Mouse (Mus musculus): ENCODE data around the gene Sult2b1. TPM values are rescaled to one million over a fixed set of nuclear protein-coding genes. Genes with fewer than 3 reads are reported as not detected.
A peak's percentile ranks its signal among the peaks of the same experiment; 100 is the strongest.

The Sult2b1 gene
- polyA plus RNA-seq, 2 experiments: 0.35 to 0.43 TPM

- Histone ChIP-seq H3K4me3 (ENCODE audit: insufficient read depth in 1 of 2, low read depth in 2 of 2, low read length in 2 of 2) (no peak overlapping the region), H3K27ac (no peak overlapping the region), H3K9me3 (ENCODE audit: control insufficient read depth, low read length) (no peaks in the 10 kb centered on the region), H3K4me1 (replicated peaks; ENCODE audit: control insufficient read depth in 2 of 2, insufficient read depth in 2 of 2, low read length in 1 of 2) (peaks cover 0 to 4% of the 10 kb centered on the region in 2 experiments; a peak in 2 of 4 replicates), H3K9ac (replicated peaks) (no peak overlapping the region), H3K4me2 (ENCODE audit: low read depth) (no peak overlapping the region), H3K27me3 (ENCODE audit: control insufficient read depth, insufficient read depth, low read length) (no peaks in the 10 kb centered on the region), H3K36me3 (replicated peaks; ENCODE audit: control insufficient read depth, insufficient read depth, low read depth) (no peaks in the 10 kb centered on the region)
- no peak for DNase-seq (ENCODE audit: low read depth in 3 of 3, low spot score in 3 of 3)
- TF ChIP-seq CTCF (IDR thresholded peaks at IDR 0.05; ENCODE audit: low read depth) (no peak), EP300 (IDR thresholded peaks at IDR 0.05; ENCODE audit: low read depth) (no peak)
- no peak for ATAC-seq (ENCODE audit: insufficient read depth)
- WGBS (ENCODE audit: insufficient replicate concordance): 65% methylated on average over 10 of the region's 10 CpGs
Measured at GRCm38 (mm10) chr7:45739820-45740219, 44.6 kb downstream of the Sult2b1 start.

- Histone ChIP-seq H3K4me2 (ENCODE audit: low read depth) (no peak overlapping the region), H3K27ac (no peak overlapping the region), H3K9me3 (ENCODE audit: control insufficient read depth, low read length) (no peaks in the 10 kb centered on the region), H3K4me1 (replicated peaks; ENCODE audit: control insufficient read depth in 2 of 2, insufficient read depth in 2 of 2, low read length in 1 of 2) (peaks cover 0 to 4% of the 10 kb centered on the region in 2 experiments; a peak in 2 of 4 replicates), H3K4me3 (ENCODE audit: insufficient read depth in 1 of 2, low read depth in 2 of 2, low read length in 2 of 2) (no peak overlapping the region), H3K36me3 (replicated peaks; ENCODE audit: control insufficient read depth, insufficient read depth, low read depth) (no peaks in the 10 kb centered on the region), H3K27me3 (ENCODE audit: control insufficient read depth, insufficient read depth, low read length) (no peaks in the 10 kb centered on the region), H3K9ac (replicated peaks) (no peak overlapping the region)
- DNase-seq (ENCODE audit: low read depth in 3 of 3, low spot score in 3 of 3) (peak in 1 of 3 experiments; percentile 75), ATAC-seq (ENCODE audit: insufficient read depth) (peak; percentile 58; the same call in 1 of the 2 replicates)
- 6% methylated on average over 9 of the region's 9 CpGs for WGBS (ENCODE audit: insufficient replicate concordance)
- TF ChIP-seq CTCF (IDR thresholded peaks at IDR 0.05; ENCODE audit: low read depth): peak; percentile 87
- no peak for TF ChIP-seq EP300 (IDR thresholded peaks at IDR 0.05; ENCODE audit: low read depth)
Measured at GRCm38 (mm10) chr7:45739162-45739763, 45.2 kb downstream of the Sult2b1 start.

GRCm38 (mm10) chr7:45733477-45733876, 51.0 kb downstream of the Sult2b1 start:
- Histone ChIP-seq H3K4me1 (replicated peaks; ENCODE audit: control insufficient read depth in 2 of 2, insufficient read depth in 2 of 2, low read length in 1 of 2) (no peaks in the 10 kb centered on the region), H3K4me3 (ENCODE audit: insufficient read depth in 1 of 2, low read depth in 2 of 2, low read length in 2 of 2) (no peak overlapping the region), H3K4me2 (ENCODE audit: low read depth) (no peak overlapping the region), H3K36me3 (replicated peaks; ENCODE audit: control insufficient read depth, insufficient read depth, low read depth) (no peaks in the 10 kb centered on the region), H3K9ac (replicated peaks) (no peak overlapping the region), H3K27me3 (ENCODE audit: control insufficient read depth, insufficient read depth, low read length) (no peaks in the 10 kb centered on the region), H3K27ac (no peak overlapping the region), H3K9me3 (ENCODE audit: control insufficient read depth, low read length) (no peaks in the 10 kb centered on the region)
- TF ChIP-seq CTCF (IDR thresholded peaks at IDR 0.05; ENCODE audit: low read depth) (no peak), EP300 (IDR thresholded peaks at IDR 0.05; ENCODE audit: low read depth) (no peak)
- no peak for DNase-seq (ENCODE audit: low read depth in 3 of 3, low spot score in 3 of 3)
- no peak for ATAC-seq (ENCODE audit: insufficient read depth)
- 59% methylated on average over 5 of the region's 5 CpGs for WGBS (ENCODE audit: insufficient replicate concordance)

- no peaks in the 10 kb centered on the region; the same call in 1 of the 2 replicates for H3K36me3 ChIP-seq (replicated peaks; ENCODE audit: control insufficient read depth, insufficient read depth, low read depth)
- DNase-seq (ENCODE audit: low read depth in 3 of 3, low spot score in 3 of 3): no peak
- no peak overlapping the region for H3K4me2 ChIP-seq (ENCODE audit: low read depth)
- WGBS (ENCODE audit: insufficient replicate concordance): 24% methylated on average over 16 of the region's 16 CpGs
- H3K9ac ChIP-seq (replicated peaks): no peak overlapping the region
- no peak overlapping the region for H3K27ac ChIP-seq
- H3K4me3 ChIP-seq (ENCODE audit: insufficient read depth in 1 of 2, low read depth in 2 of 2, low read length in 2 of 2): no peak overlapping the region
- peak; percentile 45; the same call in 1 of the 2 replicates for ATAC-seq (ENCODE audit: insufficient read depth)
- no peaks in the 10 kb centered on the region for H3K4me1 ChIP-seq (replicated peaks; ENCODE audit: control insufficient read depth in 2 of 2, insufficient read depth in 2 of 2, low read length in 1 of 2)
- H3K9me3 ChIP-seq (ENCODE audit: control insufficient read depth, low read length): no peaks in the 10 kb centered on the region
- no peaks in the 10 kb centered on the region for H3K27me3 ChIP-seq (ENCODE audit: control insufficient read depth, insufficient read depth, low read length)
- TF ChIP-seq EP300 (IDR thresholded peaks at IDR 0.05; ENCODE audit: low read depth) (no peak), CTCF (IDR thresholded peaks at IDR 0.05; ENCODE audit: low read depth) (peak; percentile 87)
Measured at GRCm38 (mm10) chr7:45730727-45731431, 53.6 kb downstream of the Sult2b1 start.

- Histone ChIP-seq H3K4me1 (replicated peaks; ENCODE audit: control insufficient read depth in 2 of 2, insufficient read depth in 2 of 2, low read length in 1 of 2) (no peaks in the 10 kb centered on the region), H3K36me3 (replicated peaks; ENCODE audit: control insufficient read depth, insufficient read depth, low read depth) (peaks cover 12% of the 10 kb centered on the region), H3K4me2 (ENCODE audit: low read depth) (no peak overlapping the region), H3K4me3 (ENCODE audit: insufficient read depth in 1 of 2, low read depth in 2 of 2, low read length in 2 of 2) (no peak overlapping the region), H3K27ac (no peak overlapping the region), H3K9ac (replicated peaks) (no peak overlapping the region), H3K9me3 (ENCODE audit: control insufficient read depth, low read length) (no peaks in the 10 kb centered on the region), H3K27me3 (ENCODE audit: control insufficient read depth, insufficient read depth, low read length) (no peaks in the 10 kb centered on the region)
- TF ChIP-seq CTCF (IDR thresholded peaks at IDR 0.05; ENCODE audit: low read depth): no peak
- ATAC-seq (ENCODE audit: insufficient read depth): no peak
- no peak for DNase-seq (ENCODE audit: low read depth in 3 of 3, low spot score in 3 of 3)
- WGBS (ENCODE audit: insufficient replicate concordance): 66% methylated on average over 3 of the region's 3 CpGs
Measured at GRCm38 (mm10) chr7:45727625-45728024, 56.8 kb downstream of the Sult2b1 start.
